Mouse (Mus musculus): Measurements from ENCODE around the gene Pgls. TPM values are rescaled to one million over a fixed set of nuclear protein-coding genes. Genes with fewer than 3 reads are reported as not detected.
A peak's percentile ranks its signal among the peaks of the same experiment; 100 is the strongest.

The Pgls gene
- total RNA-seq, 2 experiments from 2014 or later: 25.6 to 26.1 TPM

DNA sequence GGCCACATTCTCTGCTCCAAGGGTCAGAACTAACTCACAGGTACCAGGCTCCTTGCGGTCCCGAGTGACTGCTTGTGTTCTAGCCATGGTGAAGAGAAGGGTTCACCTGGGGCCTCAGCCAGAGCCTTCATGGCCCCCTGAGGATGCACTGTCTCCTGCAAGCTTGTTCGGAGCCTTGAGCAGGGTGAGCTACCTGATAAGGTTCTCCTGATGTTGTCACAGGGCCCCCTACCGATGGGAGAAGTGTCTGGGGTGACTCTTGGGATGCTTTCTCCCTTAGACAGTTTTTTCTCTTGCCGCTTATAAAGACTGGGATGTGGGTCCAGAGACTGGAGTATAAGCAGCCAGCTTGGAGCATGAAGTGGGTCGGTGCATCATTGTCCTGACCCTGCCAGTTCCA is 4.4 kb downstream of the Pgls start:
- no peak for DNase-seq
- intact Hi-C loops (cut with DNase I): loop anchor here (2.0 to 5.0 kb wide), 2 partner anchors 36 to 64 kb away; no protein-coding TSS in a partner anchor

DNA sequence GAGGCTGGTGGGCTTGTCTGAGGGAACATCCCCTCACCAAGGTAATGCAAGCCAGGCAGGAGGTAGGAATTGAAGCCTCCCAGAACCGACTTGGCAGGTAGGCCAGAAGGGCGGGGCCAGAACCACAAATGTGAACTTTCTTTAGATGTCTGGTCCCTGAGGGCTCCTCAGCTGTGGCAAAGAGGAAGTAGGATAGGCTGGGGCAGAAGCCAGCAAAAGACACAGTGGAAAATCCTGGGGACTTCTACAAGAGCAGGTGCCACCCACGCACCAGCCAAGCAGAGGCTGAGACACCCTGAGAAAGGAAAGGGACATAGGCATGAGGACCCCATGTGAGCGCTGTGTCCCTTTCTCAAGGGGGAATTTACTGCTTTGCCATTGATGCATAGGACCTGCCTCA is 4.8 kb downstream of the Pgls start:
- DNase-seq: no peak
- intact Hi-C loops (cut with DNase I): loop anchor here (1.0 to 5.0 kb wide), 3 partner anchors 33 to 64 kb away; no protein-coding TSS in a partner anchor

DNA sequence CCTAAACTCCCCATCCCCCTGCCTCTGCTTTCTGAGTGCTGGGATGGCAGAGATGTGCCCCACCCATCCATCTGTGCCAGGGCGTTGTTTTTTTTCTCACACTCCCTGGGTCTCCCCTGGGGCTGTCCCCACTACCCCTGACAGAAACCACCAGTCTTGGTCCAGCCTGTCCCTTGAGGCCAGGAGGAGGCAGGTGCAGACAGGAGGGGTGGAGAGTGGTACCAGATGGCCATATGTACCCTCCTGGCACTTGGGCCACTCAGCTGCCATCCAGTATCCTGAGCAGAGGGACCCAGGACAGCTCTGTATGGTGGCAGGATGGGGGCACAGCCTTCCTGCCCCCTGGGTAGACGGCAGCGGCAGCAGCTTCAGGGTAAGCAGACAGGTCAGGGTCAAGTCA is 5.5 kb downstream of the Pgls start, which contains the start of gene Fam129c:
Fam129c (plus strand) TSS at position 198 of the 400 bp plus-strand sequence.
- intact Hi-C loops (cut with DNase I): loop anchor here (1.0 to 5.0 kb wide), 3 partner anchors 34 to 63 kb away; no protein-coding TSS in a partner anchor

DNA sequence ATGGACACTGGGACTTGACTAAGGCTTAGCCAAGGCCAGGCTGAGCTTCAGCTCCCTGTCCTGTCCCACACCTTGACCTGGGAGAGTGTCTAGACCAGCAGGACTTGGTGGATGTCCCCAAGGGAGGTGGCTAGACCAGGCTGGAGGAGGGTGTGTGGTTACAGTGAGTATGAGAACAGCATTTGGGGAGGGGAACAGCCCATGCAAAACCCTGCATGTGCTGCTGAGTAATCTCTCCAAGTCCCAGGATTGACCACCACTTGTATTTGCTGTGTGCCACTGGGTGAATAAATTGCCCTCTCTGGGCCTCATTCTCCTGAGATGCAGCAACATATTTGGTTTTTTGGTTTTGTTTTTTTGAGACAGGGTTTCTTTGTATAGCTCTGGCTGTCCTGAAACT is 6.4 kb downstream of the Pgls start:
- DNase-seq: no peak
- intact Hi-C loops (cut with DNase I): loop anchor here (5.0 kb wide), 1 partner anchor 34 kb away; no protein-coding TSS in a partner anchor

More for the DNA sequence above, 5.5 kb downstream of the Pgls start, which contains the start of gene Fam129c:
- no peak for DNase-seq

DNA sequence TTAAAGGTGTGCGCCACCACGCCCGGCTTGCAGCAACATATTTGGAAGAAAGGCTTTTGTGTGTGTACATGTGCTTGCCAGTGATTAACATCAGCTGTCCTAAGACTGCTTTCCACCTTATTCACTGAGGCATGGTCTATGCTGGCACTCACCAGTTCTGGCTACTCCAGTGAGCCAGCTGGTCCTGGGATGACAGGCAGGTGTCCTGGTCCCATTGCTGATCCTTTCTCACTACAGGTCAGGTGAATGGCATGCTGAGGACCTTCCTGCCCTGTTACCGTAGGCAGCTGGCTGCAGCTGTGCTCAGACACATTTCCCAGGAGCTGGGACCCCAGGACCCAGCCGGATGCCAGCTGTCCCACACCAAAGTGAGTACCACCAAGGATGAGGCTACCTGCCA is 6.9 kb downstream of the Pgls start:
- DNase-seq: no peak
- intact Hi-C loops (cut with DNase I): loop anchor here (5.0 kb wide), 1 partner anchor 33 kb away; no protein-coding TSS in a partner anchor

DNA sequence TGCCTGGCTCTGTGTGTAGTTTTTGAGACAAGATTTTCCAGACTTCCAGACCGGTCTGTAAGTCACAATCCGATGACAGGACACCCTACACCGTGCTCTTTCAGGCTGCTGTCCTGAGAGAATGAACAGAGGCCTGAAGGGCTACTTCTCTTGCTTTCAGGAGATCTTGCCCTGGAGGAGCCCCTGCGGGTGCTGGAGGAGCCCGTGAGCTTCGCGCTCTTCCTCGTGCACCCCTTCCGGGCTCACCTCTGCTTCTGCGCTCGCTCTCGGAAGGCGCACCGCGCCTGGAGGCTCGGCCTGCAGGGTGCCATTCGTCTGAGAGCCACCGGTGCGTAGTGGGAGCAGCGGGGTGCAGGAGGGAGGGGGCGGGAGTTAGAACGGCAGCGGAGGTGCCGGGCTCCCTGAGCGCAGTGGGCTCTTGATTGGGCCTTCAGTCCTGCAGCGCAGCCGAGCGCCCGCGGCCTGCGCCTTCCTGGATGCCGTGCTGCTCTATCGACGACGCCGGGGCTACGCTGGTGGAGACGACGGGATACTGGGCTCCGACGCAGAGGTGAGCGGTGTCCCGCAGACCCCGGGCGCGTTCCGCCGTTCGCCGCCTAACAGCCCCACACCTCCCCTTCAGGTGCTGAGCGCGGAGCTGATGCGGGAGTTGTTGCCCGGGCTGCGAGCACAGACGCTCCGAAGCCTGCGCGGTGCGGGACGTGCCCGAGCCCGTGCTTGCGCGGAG is 10.1 kb downstream of the Pgls start:
- DNase-seq: no peak
- intact Hi-C loops (cut with DNase I): no loop called here

DNA sequence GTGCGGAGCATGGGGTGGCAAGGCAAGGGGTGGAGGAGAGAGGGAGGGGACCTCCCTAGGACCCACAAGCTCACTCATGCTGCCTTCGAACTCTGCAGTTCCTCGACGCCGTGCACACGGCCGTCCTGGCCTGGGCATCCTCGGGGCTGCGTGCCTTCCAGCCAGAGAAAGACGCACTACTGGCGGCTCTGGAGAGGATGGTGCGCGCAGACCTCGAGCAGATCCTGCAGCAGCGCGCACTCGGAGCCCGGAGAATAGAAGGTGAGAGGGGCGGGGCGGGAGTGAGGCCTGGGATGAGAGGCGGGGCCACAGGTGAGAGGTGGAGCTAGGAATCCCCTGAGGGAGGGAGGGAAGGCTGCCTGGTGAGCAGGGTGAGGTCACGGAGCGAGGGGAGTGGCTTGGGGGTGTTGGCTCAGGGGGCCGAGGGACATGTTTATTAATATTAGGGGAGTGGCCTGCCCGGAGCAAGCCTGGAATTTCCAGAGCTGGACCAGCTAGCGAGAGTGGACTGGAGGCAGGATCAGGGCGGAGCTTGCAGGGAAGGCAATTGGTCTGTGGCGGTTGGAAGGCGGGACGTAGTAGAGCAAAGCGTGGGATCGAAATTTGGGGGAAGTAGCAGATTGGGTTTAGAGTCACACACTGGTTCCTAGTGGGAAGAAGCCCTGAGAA is 10.8 kb downstream of the Pgls start:
- intact Hi-C loops (cut with DNase I): no loop called here
- DNase-seq: peak; percentile 42

DNA sequence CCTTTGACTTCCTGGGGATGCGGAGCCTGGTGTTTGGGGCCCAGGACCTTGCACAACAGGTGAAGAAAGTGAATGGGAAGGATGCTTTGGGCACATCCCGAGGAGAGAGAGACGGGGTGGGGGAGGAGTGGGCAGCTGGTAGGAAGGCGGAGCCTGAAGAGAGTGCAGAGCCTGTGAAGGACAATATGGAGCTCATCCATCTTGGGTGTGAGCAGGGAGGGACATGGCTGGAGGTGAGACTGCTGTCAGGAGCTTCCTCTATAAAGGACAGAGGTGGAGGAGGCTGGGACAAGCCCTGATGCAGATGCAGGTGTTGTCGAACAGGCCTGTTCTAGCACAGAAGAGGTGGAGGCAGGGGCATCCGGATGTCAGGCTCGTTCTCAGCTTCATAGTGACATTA is 12.0 kb downstream of the Pgls start:
- no peak for DNase-seq
- intact Hi-C loops (cut with DNase I): no loop called here

DNA sequence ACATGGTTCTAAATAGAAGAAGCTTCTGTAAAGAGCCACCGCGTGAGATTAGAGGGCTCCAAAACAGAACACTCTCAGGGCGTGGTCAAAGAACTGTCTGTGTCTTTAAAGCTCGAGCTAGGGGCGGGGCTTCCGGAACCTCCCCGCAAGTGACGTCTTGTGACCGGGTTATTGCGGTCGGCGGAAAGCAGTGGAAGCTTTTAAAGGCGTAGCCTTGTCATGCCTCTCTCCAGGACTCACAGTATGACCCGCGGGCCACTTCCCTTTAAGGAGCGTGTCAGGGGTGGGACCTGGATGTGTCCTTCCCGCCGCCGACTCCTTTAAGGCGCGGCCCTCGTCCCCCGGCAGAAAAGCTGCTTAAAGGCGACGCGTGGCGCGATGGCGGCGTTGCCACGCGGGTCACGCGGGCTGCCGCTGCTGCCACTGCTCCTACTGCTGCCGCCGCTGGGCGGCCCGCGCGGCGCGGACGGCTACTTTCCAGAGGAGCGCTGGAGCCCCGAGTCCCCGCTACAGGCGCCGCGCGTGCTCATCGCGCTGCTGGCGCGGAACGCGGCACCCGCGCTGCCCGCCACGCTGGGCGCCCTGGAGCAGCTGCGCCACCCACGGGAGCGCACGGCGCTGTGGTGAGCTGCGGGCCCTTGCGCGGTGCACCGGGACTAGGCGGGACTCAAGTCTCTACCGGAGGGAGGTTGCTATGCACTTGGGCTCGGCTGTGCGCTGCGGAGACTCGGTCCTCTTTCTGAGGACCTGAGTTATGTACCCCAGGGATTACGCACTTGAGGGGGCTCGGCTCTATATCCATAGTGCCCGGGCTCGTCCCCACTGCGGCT is 19.1 kb downstream of the Pgls start, which contains the start of gene Colgalt1:
Colgalt1 (plus strand) TSS at position 177 of the 830 bp plus-strand sequence.
- peak; percentile 89 to 97 for DNase-seq
- intact Hi-C loops (cut with DNase I): no loop called here

DNA sequence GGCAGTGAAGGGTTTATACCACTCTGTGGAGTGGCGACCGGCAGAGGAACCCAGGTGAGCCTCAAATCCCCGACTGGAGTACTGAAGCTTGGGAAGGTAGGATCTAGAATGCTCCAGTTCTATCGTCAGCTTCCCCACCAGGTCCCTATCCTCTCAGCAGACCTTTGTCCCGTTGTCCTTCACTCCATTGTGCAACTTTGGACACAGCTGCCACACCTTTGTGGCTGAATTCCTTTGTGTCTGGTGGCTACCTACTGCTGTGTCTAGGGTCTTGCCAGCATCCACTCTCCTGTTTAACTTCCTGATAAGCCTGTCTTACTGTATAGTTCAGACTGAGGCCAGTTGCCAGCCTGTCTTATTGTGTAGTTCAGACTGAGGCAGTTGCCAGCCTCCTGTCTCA is 20.2 kb downstream of the Pgls start:
- DNase-seq: no peak
- intact Hi-C loops (cut with DNase I): no loop called here

DNA sequence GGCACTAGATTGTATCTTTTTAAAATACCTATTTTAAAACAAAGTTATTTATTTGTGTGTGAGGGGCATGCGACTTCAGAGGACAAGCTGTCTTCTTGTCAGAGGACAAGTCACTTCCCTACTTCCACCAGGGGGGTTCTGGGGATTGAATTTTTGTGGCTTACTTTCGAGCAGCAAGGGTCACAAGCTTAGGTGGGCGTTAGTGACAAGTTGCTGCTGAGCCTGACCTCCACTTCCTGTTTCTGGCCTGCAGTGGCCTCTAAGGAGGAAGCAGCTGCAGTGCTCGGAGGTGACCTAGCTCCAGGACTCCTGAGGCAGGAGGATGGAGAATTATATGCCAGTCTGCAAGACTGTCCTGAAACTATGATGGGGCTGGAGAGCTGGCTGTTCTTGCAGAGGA is 21.4 kb downstream of the Pgls start:
- DNase-seq: no peak
- intact Hi-C loops (cut with DNase I): no loop called here

DNA sequence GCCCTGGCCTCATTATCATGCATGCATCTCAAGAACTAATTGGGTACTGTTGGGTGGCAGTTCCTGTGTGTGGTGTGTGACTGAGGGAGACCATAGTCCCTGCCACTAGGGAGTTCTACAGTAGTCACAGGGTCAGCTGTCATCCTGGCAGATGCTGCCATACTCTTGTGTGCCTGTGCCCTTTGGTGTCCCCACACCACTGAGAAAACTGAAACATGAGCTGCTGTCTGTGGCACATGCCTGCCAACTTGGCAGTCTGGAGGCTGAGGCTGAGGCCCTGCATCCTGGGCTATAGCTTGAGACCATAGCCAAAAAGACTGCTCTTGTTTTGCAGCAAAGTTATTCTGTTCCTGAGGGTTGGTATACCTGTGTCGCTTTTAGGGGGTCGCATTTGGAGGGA is 27.8 kb downstream of the Pgls start:
- intact Hi-C loops (cut with DNase I): no loop called here
- DNase-seq: peak; percentile 37 to 41

DNA sequence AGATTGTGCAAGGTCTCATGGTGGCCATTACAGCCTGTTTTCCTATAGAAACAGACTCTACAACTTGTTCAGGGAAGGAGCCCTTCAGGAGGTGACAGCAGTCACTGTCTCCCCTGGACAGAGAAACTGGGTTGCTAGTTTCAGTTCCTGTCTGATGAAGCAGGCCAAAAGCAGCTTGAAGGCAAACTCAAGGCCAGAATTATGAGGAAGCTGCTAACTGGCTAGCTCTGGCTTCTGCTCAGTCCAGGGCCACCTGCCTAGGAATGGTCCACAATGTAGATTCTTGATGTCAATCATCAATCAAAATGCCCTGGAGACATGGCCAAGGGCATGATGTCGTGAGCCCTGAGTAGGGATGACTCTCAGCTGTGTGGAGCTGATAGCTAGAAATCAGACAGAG is 33.1 kb downstream of the Pgls start:
- DNase-seq: no peak

DNA sequence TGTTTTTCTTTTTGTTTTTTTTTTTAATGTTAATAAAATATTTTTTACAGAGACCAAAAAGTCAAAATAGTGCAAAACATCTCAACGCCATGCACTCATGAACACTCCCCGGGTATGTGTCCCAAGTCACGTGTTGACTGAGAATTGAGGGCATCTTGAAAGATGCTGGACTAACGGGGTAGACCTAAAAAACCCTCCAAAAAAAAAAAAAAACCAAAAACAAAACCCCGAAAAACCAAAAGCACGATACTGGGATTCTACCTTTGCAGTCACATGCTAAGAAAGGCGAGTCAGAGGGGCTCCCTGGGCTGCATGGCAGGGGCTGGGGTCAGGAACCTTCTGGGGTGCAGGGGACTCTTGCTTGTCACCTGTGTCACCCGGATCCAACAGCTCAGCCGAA is 34.8 kb downstream of the Pgls start:
- no peak for DNase-seq
- intact Hi-C loops (cut with DNase I): no loop called here

More for the DNA sequence above, 33.1 kb downstream of the Pgls start:
- intact Hi-C loops (cut with DNase I): no loop called here

DNA sequence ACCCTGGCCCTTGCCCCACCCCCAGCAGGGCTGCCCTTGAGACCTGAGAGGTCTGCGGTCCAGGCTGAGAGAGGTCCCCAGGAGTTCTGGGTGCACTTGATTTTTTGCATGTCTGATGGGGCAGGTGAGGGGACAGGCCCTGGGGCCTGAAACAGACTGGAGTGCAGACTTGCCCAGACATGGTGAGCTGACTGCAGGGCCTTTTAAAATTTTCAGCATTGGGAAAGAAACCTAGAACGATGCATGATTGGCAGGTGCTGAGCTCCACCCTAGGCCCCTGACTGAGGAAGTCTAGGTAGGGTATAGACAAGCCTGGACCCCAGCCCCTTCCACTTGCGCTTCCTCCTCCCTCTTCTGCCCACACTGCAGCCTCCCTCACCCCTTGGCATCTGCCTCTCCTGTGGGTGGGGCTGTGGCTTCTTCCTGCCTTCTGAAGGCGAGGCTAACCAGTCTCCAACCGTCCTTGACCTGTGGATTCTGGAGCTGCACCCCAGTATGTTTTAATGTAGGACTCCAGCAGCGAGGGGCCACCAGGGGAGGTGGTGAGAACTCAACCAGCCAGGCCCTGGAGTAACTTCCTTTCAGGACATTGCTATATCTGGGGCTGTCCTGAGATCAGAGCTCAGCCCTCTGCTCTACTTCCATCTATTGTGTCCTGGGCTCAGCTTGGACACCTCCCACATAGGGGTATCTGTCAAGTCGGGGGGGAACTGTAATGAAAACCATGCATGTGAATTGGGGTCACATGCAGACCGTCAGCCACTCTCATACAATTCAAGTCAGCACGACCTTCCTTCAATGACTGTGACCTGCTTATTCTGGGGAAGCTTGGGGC is 35.5 kb downstream of the Pgls start:
- intact Hi-C loops (cut with DNase I): no loop called here
- no peak for DNase-seq

DNA sequence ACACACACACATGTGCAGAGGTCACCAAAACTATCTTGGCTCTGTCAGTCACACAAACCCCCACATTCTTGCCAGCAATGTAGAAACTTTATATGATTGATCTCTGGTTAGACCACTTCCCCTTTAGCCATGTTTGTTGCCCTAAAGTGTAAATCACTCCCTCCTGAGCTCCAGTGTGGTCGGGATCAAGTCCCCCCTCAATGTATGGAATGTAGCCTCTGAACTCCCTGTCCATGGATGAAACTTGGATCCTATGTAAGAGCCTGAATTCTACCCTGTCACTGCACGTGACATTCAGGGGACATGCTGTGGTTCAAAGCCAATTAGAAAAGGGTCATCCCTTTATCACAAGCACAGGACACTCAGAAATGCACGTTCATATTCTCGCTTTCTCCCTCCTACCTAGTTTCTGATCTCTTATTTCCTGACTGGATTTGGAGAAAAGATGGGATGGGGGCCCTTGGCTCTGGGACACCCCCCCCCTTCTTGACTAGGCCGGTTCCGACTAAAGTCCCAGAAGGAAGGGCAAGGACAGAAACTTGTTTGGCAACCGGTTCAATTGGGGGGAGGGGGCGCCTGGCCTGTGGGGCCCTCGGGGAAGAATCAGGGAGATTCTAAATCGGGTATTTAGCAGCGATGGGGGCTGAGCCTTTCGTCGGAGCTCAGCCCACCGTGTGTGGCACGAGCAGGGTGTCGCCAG is 36.6 kb downstream of the Pgls start:
- DNase-seq: no peak
- intact Hi-C loops (cut with DNase I): no loop called here

DNA sequence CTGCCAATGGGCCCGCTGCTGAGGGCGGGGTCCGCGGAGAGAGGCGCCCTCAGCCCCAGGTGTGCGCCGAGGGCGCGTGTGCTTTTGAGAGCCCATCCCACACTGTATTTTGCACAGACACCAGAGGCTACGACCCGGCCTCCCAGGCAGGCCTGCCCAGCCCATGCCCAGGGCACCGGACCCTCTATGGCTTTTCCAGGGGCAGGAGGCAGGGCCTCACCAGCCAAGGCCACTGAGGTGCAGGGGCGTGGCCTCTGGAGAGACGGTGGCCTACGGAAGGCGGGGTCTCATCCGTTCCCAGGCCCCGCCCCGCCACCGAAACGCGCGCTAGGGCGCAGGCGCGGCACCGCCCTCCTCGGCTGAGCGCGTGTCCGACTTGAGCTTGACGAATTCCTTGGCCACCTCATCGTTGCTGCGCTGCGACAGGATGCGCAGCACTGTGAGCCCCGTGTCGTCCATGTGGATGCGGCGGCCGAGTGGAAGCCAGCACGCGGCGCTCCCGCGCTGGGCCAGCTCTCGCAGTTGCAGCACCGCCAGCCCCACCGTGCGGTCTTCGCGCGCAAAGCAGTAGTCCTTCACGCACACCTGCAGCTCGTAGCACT is 37.2 kb downstream of the Pgls start:
- intact Hi-C loops (cut with DNase I): no loop called here

DNA sequence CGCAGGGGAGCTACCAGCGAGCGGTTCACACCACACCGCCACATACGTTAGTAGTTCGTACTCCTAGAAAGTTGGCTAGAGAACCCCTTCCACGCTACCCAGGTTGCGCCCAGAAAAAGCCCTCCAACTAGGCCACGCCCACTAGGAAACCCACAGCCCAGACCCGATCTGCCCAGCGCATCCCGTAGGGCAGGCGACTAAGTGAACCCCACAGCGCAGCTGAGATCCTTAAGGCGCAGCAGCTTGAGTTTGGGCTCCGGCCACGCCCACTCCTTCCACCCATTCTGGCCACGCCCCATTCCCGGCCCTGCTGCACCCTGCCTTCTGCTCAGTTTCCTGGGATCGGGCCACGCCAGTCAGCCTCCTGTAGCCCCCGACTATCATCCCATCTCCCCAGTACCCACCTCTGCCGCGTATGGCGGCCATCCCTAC is 37.8 kb downstream of the Pgls start:
- intact Hi-C loops (cut with DNase I): loop anchor here (5.0 kb wide), 1 partner anchor 32 kb away; the partner anchor contains the start of gene Fam129c
- no peak for DNase-seq

More for the DNA sequence above, 37.2 kb downstream of the Pgls start:
- peak; percentile 89 to 94 for DNase-seq

DNA sequence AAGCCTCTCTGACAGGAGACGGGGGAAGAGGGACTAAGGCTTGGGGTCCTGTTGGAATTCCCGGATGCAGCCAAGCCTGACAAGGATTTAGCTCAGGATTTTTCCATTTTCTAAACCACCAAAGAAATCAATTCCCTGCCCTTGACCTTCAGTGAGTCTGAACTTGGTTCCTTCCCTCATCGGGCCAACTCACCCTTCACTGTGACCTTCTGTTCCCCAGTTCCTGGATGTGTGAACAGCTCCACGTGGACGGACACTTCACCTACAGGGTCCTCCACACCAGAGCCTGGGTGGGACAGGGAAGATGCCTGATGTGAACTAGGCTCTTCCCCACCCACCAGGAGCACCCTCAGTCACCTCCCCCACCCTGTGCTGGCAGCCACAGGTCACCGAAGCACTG is 38.8 kb downstream of the Pgls start:
- intact Hi-C loops (cut with DNase I): loop anchor here (5.0 kb wide), 1 partner anchor 33 kb away; the partner anchor contains the start of gene Fam129c
- DNase-seq: no peak

All from gastrocnemius, postnatal 36 days (tissue).